Mouse (Mus musculus) embryonic fibroblast, embryonic 13.5 days (primary cell): ENCODE measurements around the gene Gm49322. TPM values are rescaled to one million over a fixed set of nuclear protein-coding genes. Genes with fewer than 3 reads are reported as not detected.
A peak's percentile ranks its signal among the peaks of the same experiment; 100 is the strongest.

Experiments used
- H3K27ac ChIP-seq: 2 replicates; pipeline ENCODE4 v1.5.1; 2012; ENCODE audit warnings: low read length, control low read depth, inconsistent platforms; ENCODE audit not compliant: insufficient read depth
- H3K4me1 ChIP-seq: 2 replicates; pipeline ENCODE4 v1.6.1; 2011; ENCODE audit warnings: low read length; ENCODE audit not compliant: control insufficient read depth, insufficient read depth
- H3K4me3 ChIP-seq: 2 replicates; pipeline ENCODE4 v1.5.1; 2011; ENCODE audit warnings: mild to moderate bottlenecking, control low read depth, low read length; ENCODE audit not compliant: insufficient read depth
- CTCF ChIP-seq: IDR thresholded peaks from 2 replicates; pipeline ENCODE4 v1.5.1; 2011; ENCODE audit warnings: mild to moderate bottlenecking, control low read depth, low read length, moderate library complexity, borderline replicate concordance; ENCODE audit not compliant: insufficient read depth
- POLR2A ChIP-seq: IDR thresholded peaks from 2 replicates; pipeline ENCODE4 v1.6.1; 2011; ENCODE audit warnings: low read depth, mild to moderate bottlenecking, control low read depth, low read length, moderate library complexity
- polyA plus RNA-seq: library from polyadenylated mRNA; stranded (reverse); fragments of >200 nt; gene quantifications from 2 replicates; pipeline ENCODE4 v1.2.4, GENCODE M21; 2011; ENCODE audit warnings: low read depth; ENCODE audit not compliant: missing spikeins, insufficient read length

Gene Gm49322
- polyA plus RNA-seq, 1 experiment = 0.91 TPM

GRCm38 (mm10) chr10:80583047-80583446, 22.8 kb upstream of the Gm49322 start:
- H3K4me1 ChIP-seq = no peaks in the 10 kb centered on the region
- TF ChIP-seq CTCF = no peak
- TF ChIP-seq POLR2A = no peak
- no peak overlapping the region for H3K27ac ChIP-seq
- H3K4me3 ChIP-seq = no peak overlapping the region

- no peak overlapping the region for H3K4me3 ChIP-seq
- TF ChIP-seq CTCF = no peak
- 0 out of 2 replicates have a peak, but pooled peaks cover 2% of the 10 kb centered on the region for H3K4me1 ChIP-seq
- H3K27ac ChIP-seq = no peak overlapping the region
Observed at GRCm38 (mm10) chr10:80584045-80584488, 21.8 kb upstream of the Gm49322 start.

- Histone ChIP-seq H3K4me3 (no peak overlapping the region), H3K27ac (no peak overlapping the region)
- no peak for TF ChIP-seq CTCF
- no peak for TF ChIP-seq POLR2A
Observed at GRCm38 (mm10) chr10:80584642-80585552, 20.9 kb upstream of the Gm49322 start.

GRCm38 (mm10) chr10:80585581-80585980, 20.2 kb upstream of the Gm49322 start:
- H3K4me3 ChIP-seq = no peak overlapping the region
- TF ChIP-seq CTCF (no peak), POLR2A (no peak)
- 0 out of 2 replicates have a peak, but pooled peaks cover 2% of the 10 kb centered on the region for H3K4me1 ChIP-seq
- H3K27ac ChIP-seq = no peak overlapping the region

More at GRCm38 (mm10) chr10:80584642-80585552, 20.9 kb upstream of the Gm49322 start:
- 0 out of 2 replicates have a peak, but pooled peaks cover 2% of the 10 kb centered on the region for H3K4me1 ChIP-seq

GRCm38 (mm10) chr10:80586407-80587304, 19.2 kb upstream of the Gm49322 start:
- Histone ChIP-seq H3K4me1 (0 out of 2 replicates have a peak, but pooled peaks cover 2% of the 10 kb centered on the region), H3K27ac (no peak overlapping the region), H3K4me3 (no peak overlapping the region)
- TF ChIP-seq CTCF (no peak), POLR2A (no peak)

- Histone ChIP-seq H3K4me1 (0 out of 2 replicates have a peak, but pooled peaks cover 2% of the 10 kb centered on the region), H3K4me3 (no peak overlapping the region), H3K27ac (no peak overlapping the region)
- TF ChIP-seq POLR2A = no peak
- no peak for TF ChIP-seq CTCF
Observed at GRCm38 (mm10) chr10:80587305-80587657, 18.5 kb upstream of the Gm49322 start.

- TF ChIP-seq POLR2A = 0 out of 2 replicates have a peak, but pooled peaks have one; percentile 25
- TF ChIP-seq CTCF = no peak
- H3K4me3 ChIP-seq = peak overlapping the region; percentile 88
- H3K4me1 ChIP-seq = 0 out of 2 replicates have a peak, but pooled peaks cover 2% of the 10 kb centered on the region
- H3K27ac ChIP-seq = no peak overlapping the region
Observed at GRCm38 (mm10) chr10:80589127-80589878, 16.5 kb upstream of the Gm49322 start.

- Histone ChIP-seq H3K4me3 (peak within 1 kb of the TSS; percentile 88), H3K27ac (no peak within 1 kb of the TSS), H3K4me1 (0 out of 2 replicates have a peak, but pooled peaks cover 2% of the 10 kb centered on the region)
- TF ChIP-seq POLR2A (peak; percentile 91), CTCF (no peak)
Observed at GRCm38 (mm10) chr10:80589879-80590854, 15.7 kb upstream of the Gm49322 start, which contains the start of gene Abhd17a. TSS of gene Abhd17a (minus strand) at chr10:80590341.

- Histone ChIP-seq H3K4me1 (no peaks in the 10 kb centered on the region), H3K4me3 (no peak overlapping the region), H3K27ac (no peak overlapping the region)
- no peak for TF ChIP-seq POLR2A
- TF ChIP-seq CTCF = no peak
Observed at GRCm38 (mm10) chr10:80596318-80596717, 9.5 kb upstream of the Gm49322 start.
